Mouse (Mus musculus) urinary bladder, adult 18-20 months (tissue): ENCODE measurements at regions not wholly inside any gene's neighbourhood (a gene's known extent, or its start where the extent isn't known, plus 50 kb on each side); places are given as distances from the start of the nearest gene placed in this dataset.

ENCODE experiments used
- DNase-seq, 2 experiments: peaks; one replicate each; pipeline ENCODE4 v3.0.0; 2022; ENCODE audit warnings: low spot score in 2 of 2, mixed read lengths in 2 of 2

DNA sequence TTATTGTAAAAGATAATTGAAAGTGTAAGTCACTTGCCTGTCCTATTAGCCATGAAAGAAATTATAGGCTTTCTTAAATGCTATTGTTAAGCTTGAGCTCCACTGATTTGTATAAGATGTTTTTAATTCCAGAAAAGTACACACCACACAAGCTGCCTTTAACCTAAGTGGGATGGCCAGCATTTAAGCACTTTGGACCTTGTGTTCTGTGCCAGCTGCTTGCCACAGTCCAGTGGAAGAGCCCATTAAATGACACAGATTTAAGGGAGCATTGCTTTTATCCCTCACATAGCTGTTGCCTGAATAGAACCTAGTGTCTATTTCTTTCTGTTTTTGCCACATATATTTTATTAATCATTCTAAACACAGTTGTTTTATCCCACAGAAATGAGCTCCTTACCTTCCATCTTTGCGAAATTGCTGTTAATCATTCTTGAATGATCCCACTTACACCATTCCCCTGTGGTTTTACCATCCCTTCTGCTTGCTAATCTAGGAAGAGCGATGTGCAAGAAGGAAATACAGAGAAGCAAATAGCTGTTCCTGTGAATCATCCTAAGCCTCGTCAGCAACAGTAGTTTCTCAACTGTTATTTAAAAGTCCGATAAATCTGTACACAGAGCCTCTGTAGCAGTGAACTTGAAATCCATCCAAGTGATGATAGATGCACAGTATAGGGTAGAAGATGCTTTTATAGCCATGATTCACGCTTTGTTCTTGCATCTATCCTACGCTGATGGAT, 57.9 kb upstream of the Samsn1 start:
- DNase-seq, result no peak

- no peak for DNase-seq
Observed at GRCm38 (mm10) chr16:76078219-76078618, 56.1 kb upstream of the Samsn1 start.

DNA sequence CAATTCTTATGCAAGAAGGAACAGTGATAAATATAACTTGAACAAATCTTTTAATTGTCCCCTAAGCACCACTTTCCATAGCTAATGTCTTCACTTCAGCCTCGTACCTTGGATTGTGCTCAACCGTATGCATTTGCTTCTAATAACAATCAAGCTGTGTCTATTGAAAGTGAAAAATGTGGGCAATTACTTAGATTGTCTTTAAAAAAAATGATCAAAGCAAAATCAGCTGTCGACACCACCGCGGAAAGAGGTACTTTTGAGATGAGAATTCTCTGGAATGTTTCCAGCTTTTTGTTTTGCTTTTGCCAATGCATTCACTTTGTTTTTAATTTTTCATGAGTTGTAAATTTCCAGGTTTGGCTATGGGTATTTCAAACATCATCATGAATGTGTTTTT, 54.1 kb upstream of the Samsn1 start:
- no peak for DNase-seq
